Mouse (Mus musculus) liver, postnatal 0 days (tissue): ENCODE results near the gene Spats2. TPM values are rescaled to one million over a fixed set of nuclear protein-coding genes. Genes with fewer than 3 reads are reported as not detected.

ENCODE experiments used
- ATAC-seq: fragments of 200-750 bp; cut with Nextera tagmentation; 2 replicates; pipeline ENCODE4 v1.8.0; 2017; ENCODE audit warnings: mild to moderate bottlenecking, moderate library complexity
- DNase-seq: peaks from one replicate; pipeline ENCODE4 v3.0.0-alpha.2; 2016
- H3K27ac ChIP-seq: fragments of 300-500 bp; sonication (generic); 2 replicates; pipeline ENCODE4 v1.5.1; 2014; ENCODE audit warnings: antibody characterized with exemption, moderate library complexity, mild to moderate bottlenecking, low read depth
- H3K27me3 ChIP-seq: fragments of 300-500 bp; sonication (generic); 2 replicates; pipeline ENCODE4 v1.6.1; 2014; ENCODE audit warnings: low read length, control low read depth, mixed read lengths; ENCODE audit not compliant: insufficient read depth
- H3K36me3 ChIP-seq: fragments of 300-500 bp; sonication (generic); replicated peaks from 2 replicates; pipeline ENCODE4 v1.6.1; 2014; ENCODE audit warnings: mild to moderate bottlenecking, control low read depth, low read length, moderate library complexity, mixed read lengths; ENCODE audit not compliant: insufficient read depth
- H3K4me1 ChIP-seq: fragments of 300-500 bp; sonication (generic); 2 replicates; pipeline ENCODE4 v1.6.1; 2014; ENCODE audit warnings: antibody characterized with exemption, mild to moderate bottlenecking, control low read depth; ENCODE audit not compliant: insufficient read depth
- H3K4me2 ChIP-seq: fragments of 300-500 bp; sonication (generic); 2 replicates; pipeline ENCODE4 v1.6.1; 2014; ENCODE audit warnings: low read depth, mild to moderate bottlenecking, low read length, moderate library complexity, mixed read lengths
- H3K4me3 ChIP-seq: fragments of 300-500 bp; sonication (generic); 2 replicates; pipeline ENCODE4 v1.5.1; 2014; ENCODE audit warnings: low read depth, low read length
- H3K9ac ChIP-seq: fragments of 300-500 bp; sonication (generic); replicated peaks from 2 replicates; pipeline ENCODE4 v1.6.1; 2014; ENCODE audit warnings: mild to moderate bottlenecking, moderate library complexity
- H3K9me3 ChIP-seq: fragments of 300-500 bp; sonication (generic); 2 replicates; pipeline ENCODE4 v1.6.1; 2016; ENCODE audit warnings: mild to moderate bottlenecking, control low read depth, low read length, mixed read lengths
- CTCF ChIP-seq: sonication (generic); IDR thresholded peaks from 2 replicates; pipeline ENCODE4 v1.5.1; 2016; ENCODE audit warnings: antibody characterized with exemption, low read depth
- EP300 ChIP-seq: IDR thresholded peaks from 2 replicates; pipeline ENCODE4 v1.6.1; 2016; ENCODE audit warnings: antibody characterized with exemption, low read depth, mild to moderate bottlenecking
- WGBS: fragments of 180-500 bp; shearing (Covaris S2); extraction: QIAGEN DNeasy Blood & Tissue Kit; methylation state at CpG from one replicate; pipeline ENCODE4 v1.1.7; 2014; ENCODE audit not compliant: insufficient replicate concordance; 5-methylcytosine and 5-hydroxymethylcytosine counted together
- polyA plus RNA-seq: library from polyadenylated mRNA; unstranded; fragments of >200 nt; fragmentation: Nextera tagmentation; extraction: Ambion mirVana; gene quantifications from 2 replicates; pipeline ENCODE4 v1.2.1, GENCODE M21; 2015

The Spats2 gene
- polyA plus RNA-seq, 1 experiment from 2014 or later = 4.7 TPM

- WGBS = 75% methylated on average over 2 of the region's 2 CpGs
- DNase-seq = no peak
Observed at GRCm38 (mm10) chr15:99214941-99215340, 89.2 kb downstream of the Spats2 start.

DNA sequence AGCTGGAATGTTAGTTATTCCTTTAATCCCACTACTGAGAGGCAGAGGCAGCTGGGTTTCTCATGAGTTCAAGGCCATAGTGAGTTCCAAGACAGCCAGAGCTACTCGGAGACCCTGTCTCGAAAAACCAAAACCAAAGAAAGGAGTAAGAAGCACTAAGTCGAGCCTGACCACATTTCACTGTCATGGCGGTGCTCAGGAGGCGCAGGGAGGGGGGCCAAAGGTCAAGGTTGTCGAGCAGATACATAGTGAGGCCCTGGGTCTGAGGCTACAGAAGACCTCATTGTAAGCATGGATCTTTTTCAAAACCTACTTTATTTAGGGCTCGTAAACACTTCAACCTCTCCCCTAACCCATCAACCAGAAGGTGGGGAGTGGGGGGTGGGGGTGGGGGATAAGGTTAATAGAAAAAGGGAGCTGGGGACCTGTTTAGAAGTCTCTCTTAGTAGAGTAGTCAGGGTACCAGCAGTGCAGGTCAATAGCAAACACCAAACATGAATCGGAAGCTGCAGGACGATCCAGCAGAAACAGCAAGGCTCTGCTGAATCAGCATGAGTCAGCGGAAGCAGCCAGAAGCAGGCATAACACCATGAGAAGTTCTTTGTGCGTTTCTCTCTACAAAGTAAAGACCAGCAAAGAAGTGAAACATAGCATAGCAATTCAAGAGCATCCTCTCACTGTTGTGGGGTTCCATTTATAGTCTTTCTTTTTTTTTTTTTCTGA is 90.2 kb downstream of the Spats2 start:
- WGBS = 76% methylated on average over 11 of the region's 11 CpGs
- H3K36me3 ChIP-seq = peaks cover 4% of the 10 kb centered on the region; the same call in 1 of the 2 replicates
- peaks cover 16% of the 10 kb centered on the region; the same call in 1 of the 2 replicates for H3K27me3 ChIP-seq
- H3K9ac ChIP-seq = no peak overlapping the region
- no peak overlapping the region for H3K4me2 ChIP-seq
- H3K9me3 ChIP-seq = no peaks in the 10 kb centered on the region
- DNase-seq (no peak), ATAC-seq (no peak)
- no peak overlapping the region for H3K27ac ChIP-seq
- TF ChIP-seq CTCF (no peak), EP300 (no peak)
- H3K4me1 ChIP-seq = no peaks in the 10 kb centered on the region
- H3K4me3 ChIP-seq = no peak overlapping the region

More at GRCm38 (mm10) chr15:99214941-99215340, 89.2 kb downstream of the Spats2 start:
- Histone ChIP-seq H3K4me1 (no peaks in the 10 kb centered on the region), H3K4me3 (no peak overlapping the region), H3K4me2 (no peak overlapping the region), H3K9ac (no peak overlapping the region), H3K9me3 (no peaks in the 10 kb centered on the region), H3K27me3 (peaks cover 7% of the 10 kb centered on the region; the same call in 1 of the 2 replicates), H3K27ac (no peak overlapping the region), H3K36me3 (peaks cover 4% of the 10 kb centered on the region; the same call in 1 of the 2 replicates)
- ATAC-seq = no peak
- TF ChIP-seq CTCF (peak; percentile 64), EP300 (no peak)

GRCm38 (mm10) chr15:99217630-99218029 is 91.9 kb downstream of the Spats2 start:
- no peak for TF ChIP-seq EP300
- TF ChIP-seq CTCF = no peak
- Histone ChIP-seq H3K4me2 (no peak overlapping the region), H3K4me3 (no peak overlapping the region), H3K27me3 (peaks cover 33% of the 10 kb centered on the region), H3K36me3 (0 out of 2 replicates have a peak, but pooled peaks cover 4% of the 10 kb centered on the region), H3K9me3 (no peaks in the 10 kb centered on the region), H3K9ac (no peak overlapping the region), H3K4me1 (no peaks in the 10 kb centered on the region), H3K27ac (no peak overlapping the region)
- no peak for ATAC-seq
- no peak for DNase-seq
- 78% methylated on average over 4 of the region's 4 CpGs for WGBS

DNA sequence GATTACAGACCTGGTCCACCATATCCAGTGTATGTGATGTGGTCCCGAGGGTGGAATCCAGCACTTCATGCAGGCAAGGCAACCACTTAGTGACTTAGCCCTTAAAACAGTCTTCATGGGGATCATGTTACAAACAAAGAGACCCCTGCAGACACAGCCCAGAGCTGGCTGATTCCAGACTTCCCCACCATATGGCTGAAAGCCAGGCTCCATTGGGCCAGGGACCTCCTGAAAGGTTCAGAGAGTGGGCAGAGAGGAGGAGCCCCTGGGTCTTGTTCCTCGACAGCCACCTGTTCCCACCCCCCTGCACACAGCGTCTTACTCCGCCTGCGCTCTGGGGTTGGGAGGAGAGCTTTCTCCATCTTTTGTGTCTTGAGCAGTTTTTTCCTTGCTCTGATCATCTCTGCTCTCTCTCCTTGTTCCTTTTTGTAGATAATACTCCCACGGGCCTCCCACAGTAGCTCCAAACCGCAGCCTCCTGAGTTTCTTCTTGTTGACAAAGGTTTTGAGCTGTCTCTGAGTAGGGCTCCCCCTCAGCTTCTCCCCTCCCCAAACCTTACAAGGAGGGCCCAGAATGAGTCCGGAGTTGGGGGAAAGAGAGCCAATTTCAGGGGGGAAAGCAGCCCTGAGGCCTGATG is 95.7 kb downstream of the Spats2 start:
- Histone ChIP-seq H3K9ac (no peak overlapping the region), H3K4me1 (peaks cover 10% of the 10 kb centered on the region), H3K4me3 (no peak overlapping the region), H3K9me3 (no peaks in the 10 kb centered on the region), H3K36me3 (no peaks in the 10 kb centered on the region), H3K27me3 (peaks cover 70% of the 10 kb centered on the region), H3K4me2 (no peak overlapping the region), H3K27ac (no peak overlapping the region)
- DNase-seq (no peak), ATAC-seq (no peak)
- WGBS = 23% methylated on average over 8 of the region's 8 CpGs
- TF ChIP-seq CTCF (no peak), EP300 (no peak)

- ATAC-seq (no peak), DNase-seq (no peak)
- peaks cover 10% of the 10 kb centered on the region for H3K4me1 ChIP-seq
Observed at GRCm38 (mm10) chr15:99222794-99223584, 97.3 kb downstream of the Spats2 start.

More at GRCm38 (mm10) chr15:99222794-99223584, 97.3 kb downstream of the Spats2 start:
- no peak overlapping the region for H3K27ac ChIP-seq
- H3K4me2 ChIP-seq = peak overlapping the region; percentile 78
- H3K9me3 ChIP-seq = no peaks in the 10 kb centered on the region
- no peaks in the 10 kb centered on the region for H3K36me3 ChIP-seq
- TF ChIP-seq CTCF (no peak), EP300 (no peak)
- peaks cover 85% of the 10 kb centered on the region for H3K27me3 ChIP-seq
- WGBS = 7% methylated on average over 18 of the region's 18 CpGs
- H3K9ac ChIP-seq = no peak overlapping the region
- H3K4me3 ChIP-seq = peak overlapping the region; percentile 49
